Comparison of ENCODE assay signal across 13 mouse cellular contexts in the genomic region with DNA sequence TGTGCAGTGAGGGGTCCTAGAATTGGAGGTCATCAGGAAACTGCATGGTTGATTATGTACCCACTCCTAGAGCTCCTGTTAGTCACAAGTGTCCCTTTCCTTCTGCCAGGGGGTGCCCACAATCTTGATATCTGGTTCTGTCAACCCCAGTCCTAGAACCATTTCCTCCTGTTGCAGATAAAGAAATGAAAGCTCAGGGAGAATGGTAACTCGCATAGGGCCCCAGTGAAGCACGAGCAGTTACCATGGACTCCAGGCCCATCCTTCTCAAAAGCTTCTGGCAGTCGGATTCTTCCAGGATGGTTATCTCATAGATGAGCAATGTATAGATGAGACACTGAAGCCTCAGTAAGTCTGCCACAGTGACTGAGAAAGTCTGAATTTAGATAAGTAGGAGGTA.
"Had no signal": no experiment of that assay in that cellular context is flagged by ENCODE, and none has a peak within 500 bp of the region (broad histone marks: within the 10 kb centered on the region; RNA-seq: fewer than 3 reads in every experiment).

No protein-coding gene starts in this region.

- H3K36me3 ChIP-seq: lung, embryonic 15.5 days had no signal

- DNase-seq: kidney, adult 8-10 months; kidney, postnatal 36 days; lung, postnatal 14 days; midbrain, embryonic 14.5 days; right cerebral cortex, adult 18-20 months; right cerebral cortex, postnatal 25 days; thymus, postnatal 4 days had no signal

- H3K27ac ChIP-seq: limb, embryonic 15.5 days; lung, embryonic 15.5 days; midbrain, embryonic 10.5 days; neural tube, embryonic 15.5 days; stomach, postnatal 0 days had no signal

- H3K9me3 ChIP-seq: limb, embryonic 15.5 days; lung, embryonic 15.5 days; midbrain, embryonic 10.5 days; neural tube, embryonic 15.5 days had no signal

- H3K27me3 ChIP-seq: limb, embryonic 15.5 days; lung, embryonic 15.5 days; neural tube, embryonic 15.5 days had no signal

- H3K4me3 ChIP-seq: limb, embryonic 15.5 days; lung, embryonic 15.5 days; midbrain, embryonic 10.5 days; myocyte; neural tube, embryonic 15.5 days had no signal
